9 mouse cellular contexts compared by ENCODE assay signal in genomic region chr6:30895819-30896194, GRCm38 (mm10). TPM values are rescaled to one million over a fixed set of nuclear protein-coding genes. Genes with fewer than 3 reads are reported as not detected.
DNase-seq lines count a peak whose midpoint lies in the region; ATAC-seq and TF ChIP-seq lines count a peak whose summit lies in the region.
"Had no signal": no experiment of that assay in that cellular context is flagged by ENCODE, and none has a peak within 500 bp of the region (broad histone marks: within the 10 kb centered on the region; RNA-seq: fewer than 3 reads in every experiment).

No protein-coding gene starts in this region.

- peaks cover 13% of the 10 kb centered on the region for H3K4me1 ChIP-seq in embryonic facial prominence, embryonic 14.5 days (ENCODE audit: control insufficient read depth, insufficient read depth, low read length)
- peaks cover 19% of the 10 kb centered on the region for H3K4me1 ChIP-seq in limb, embryonic 13.5 days
- H3K4me1 ChIP-seq in small intestine, adult 2 months (ENCODE audit: control insufficient read depth, insufficient read depth, insufficient read length, low read length) = peaks cover 2% of the 10 kb centered on the region; the same call in 1 of the 2 replicates

- H3K27ac ChIP-seq in embryonic facial prominence, embryonic 14.5 days (replicated peaks; ENCODE audit: low read depth, low read length) = peak overlapping the region; percentile 95
- H3K27ac ChIP-seq in limb, embryonic 13.5 days = peak overlapping the region; percentile 96
- H3K27ac ChIP-seq in small intestine, adult 2 months (ENCODE audit: insufficient read depth, low read depth, low read length) = no peak overlapping the region

- no peak for TF ChIP-seq POLR2A in small intestine, adult 2 months (IDR thresholded peaks at IDR 0.05; ENCODE audit: low read depth, low read length)

- peak overlapping the region; percentile 61 for H3K4me3 ChIP-seq in embryonic facial prominence, embryonic 14.5 days (ENCODE audit: low read depth, low read length)
- H3K4me3 ChIP-seq in limb, embryonic 13.5 days = peak overlapping the region; percentile 64
- peak overlapping the region; percentile 96 for H3K4me3 ChIP-seq in small intestine, adult 2 months (ENCODE audit: low read depth, low read length)

- no peaks in the 10 kb centered on the region for H3K9me3 ChIP-seq in embryonic facial prominence, embryonic 14.5 days (ENCODE audit: control insufficient read depth, low read length)
- no peaks in the 10 kb centered on the region for H3K9me3 ChIP-seq in limb, embryonic 13.5 days

- ATAC-seq in embryonic facial prominence, embryonic 14.5 days (ENCODE audit: low read depth) = no peak; the same call in 1 of the 2 replicates
- no peak for ATAC-seq in limb, embryonic 13.5 days (ENCODE audit: low FRiP score, low read depth)

- H3K36me3 ChIP-seq in embryonic facial prominence, embryonic 14.5 days (ENCODE audit: control insufficient read depth, insufficient read depth, low read length) = no peaks in the 10 kb centered on the region
- H3K36me3 ChIP-seq in limb, embryonic 13.5 days = no peaks in the 10 kb centered on the region
- H3K36me3 ChIP-seq in small intestine, adult 2 months (ENCODE audit: control insufficient read depth, insufficient read depth, low read length) = peaks cover 6% of the 10 kb centered on the region; the same call in 1 of the 2 replicates

- intact Hi-C loops in gastrocnemius, postnatal 14 days (cut with DNase I; ENCODE audit: low total_unique reads) = no loop called here

- no peaks in the 10 kb centered on the region for H3K27me3 ChIP-seq in embryonic facial prominence, embryonic 14.5 days (replicated peaks; ENCODE audit: control insufficient read depth, insufficient read depth, low read length)
- H3K27me3 ChIP-seq in limb, embryonic 13.5 days = no peaks in the 10 kb centered on the region
- no peaks in the 10 kb centered on the region for H3K27me3 ChIP-seq in small intestine, adult 2 months (ENCODE audit: control insufficient read depth, insufficient read depth, low read length)

- H3K4me2 ChIP-seq in embryonic facial prominence, embryonic 14.5 days (ENCODE audit: low read depth, low read length) = peak overlapping the region; percentile 54
- peak overlapping the region; percentile 68 for H3K4me2 ChIP-seq in limb, embryonic 13.5 days (replicated peaks)

- no peak for TF ChIP-seq CTCF in small intestine, adult 2 months (IDR thresholded peaks at IDR 0.05; ENCODE audit: extremely low read depth, insufficient read length, insufficient replicate concordance, low read depth, low read length)

- peak; percentile 9 to 19 for DNase-seq in frontal cortex, postnatal 36 days (ENCODE audit: low spot score in 2 of 2)
- no peak for DNase-seq in frontal cortex, postnatal 25 days (ENCODE audit: low spot score in 2 of 2)
- DNase-seq in retina, embryonic 14.5 days (ENCODE audit: low spot score) = peak; percentile 38
- DNase-seq in retina, postnatal 1 day = no peak
- no peak for DNase-seq in embryonic facial prominence, embryonic 14.5 days (ENCODE audit: low spot score)
- no peak for DNase-seq in gastrocnemius, postnatal 14 days

- H3K9ac ChIP-seq in embryonic facial prominence, embryonic 14.5 days (ENCODE audit: low read depth, low read length) = peak overlapping the region; percentile 74
- peak overlapping the region; percentile 81 for H3K9ac ChIP-seq in limb, embryonic 13.5 days

- 22% methylated on average over 3 of the region's 3 CpGs for WGBS in embryonic facial prominence, embryonic 14.5 days
- 22% methylated on average over 3 of the region's 3 CpGs for WGBS in limb, embryonic 13.5 days
- 30% methylated on average over 3 of the region's 3 CpGs for WGBS in small intestine, adult 2 months

RNA-seq across cellular contexts. Expression of gene Copg2, which starts 0.8 kb away (rescaled TPM):
- polyA plus RNA-seq in embryonic facial prominence, embryonic 14.5 days (2014; fragmentation: Nextera tagmentation; extraction: Ambion mirVana) = 29.0 and 31.3 TPM in 2 replicates
- polyA plus RNA-seq in limb, embryonic 13.5 days (2015; fragmentation: Nextera tagmentation; extraction: Ambion mirVana) = 24.3 and 27.6 TPM in 2 replicates
- polyA plus RNA-seq in small intestine, adult 2 months (2012; rRNA removed) = 1.4 and 3.1 TPM in 2 replicates
- total RNA-seq in gastrocnemius, postnatal 14 days (2021) = 10 to 100 TPM; 25.1 to 25.7 TPM

RNA-seq across cellular contexts. Expression of gene Tsga13, which starts 19.6 kb away (rescaled TPM):
- polyA plus RNA-seq in embryonic facial prominence, embryonic 14.5 days (2014; fragmentation: Nextera tagmentation; extraction: Ambion mirVana) = 0.29 and 0.30 TPM in 2 replicates
- polyA plus RNA-seq in limb, embryonic 13.5 days (2015; fragmentation: Nextera tagmentation; extraction: Ambion mirVana) = 0.25 TPM in 1 of 2 replicates, not detected in the other
- not detected in 2 replicates for polyA plus RNA-seq in small intestine, adult 2 months (2012; rRNA removed)
- total RNA-seq in gastrocnemius, postnatal 14 days (2021) = not detected
- total RNA-seq: left cerebral cortex, adult 18-20 months had no signal

Comparison
In these comparisons a context has a peak if more than half of its experiments do, and no peak if none do; other contexts are left out.
1. DNase-seq: peak in frontal cortex, postnatal 36 days (2 of 2) and retina, embryonic 14.5 days (single experiment); none in frontal cortex, postnatal 25 days (0 of 2), retina, postnatal 1 day (single experiment), embryonic facial prominence, embryonic 14.5 days (single experiment) and gastrocnemius, postnatal 14 days (single experiment).
2. Peak in every context shown above with its lines, with median percentiles within 50 percentile points of each other: H3K4me3 ChIP-seq.